Mouse (Mus musculus): ENCODE measurements at regions not wholly inside any gene's neighbourhood (a gene's known extent, or its start where the extent isn't known, plus 50 kb on each side); places are given as distances from the start of the nearest gene placed in this dataset.

DNA sequence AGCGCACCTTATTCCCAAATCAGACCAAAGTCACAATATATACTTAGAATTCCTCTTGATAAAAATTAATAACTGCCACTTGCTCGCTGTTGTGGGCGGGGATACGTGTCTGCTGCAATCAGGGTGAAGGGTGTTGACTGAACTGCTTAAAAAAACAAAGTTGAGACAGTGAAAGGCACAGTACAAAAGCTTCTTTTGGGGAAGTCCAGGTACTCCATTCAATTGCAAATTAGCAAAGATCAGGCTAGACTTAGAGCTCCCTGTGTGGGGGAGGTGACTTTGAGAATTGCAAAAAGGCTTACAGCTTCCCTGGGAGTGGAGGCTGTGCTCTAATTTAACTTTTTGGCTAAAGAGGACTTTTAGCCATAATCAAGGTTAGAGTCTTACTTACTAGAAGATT, 114.4 kb downstream of the Scgb2b7 start:
- DNase-seq (ENCODE audit: low read depth, low spot score): peak; percentile 46
